Mouse (Mus musculus) cerebellum, postnatal 36 days (tissue): Measurements from ENCODE around the gene Srsf10.

Experiments
- DNase-seq, 2 experiments: peaks; one replicate each; pipeline ENCODE4 v3.0.0; 2021 to 2022; ENCODE audit warnings: mixed read lengths in 2 of 2

Gene Srsf10

DNA sequence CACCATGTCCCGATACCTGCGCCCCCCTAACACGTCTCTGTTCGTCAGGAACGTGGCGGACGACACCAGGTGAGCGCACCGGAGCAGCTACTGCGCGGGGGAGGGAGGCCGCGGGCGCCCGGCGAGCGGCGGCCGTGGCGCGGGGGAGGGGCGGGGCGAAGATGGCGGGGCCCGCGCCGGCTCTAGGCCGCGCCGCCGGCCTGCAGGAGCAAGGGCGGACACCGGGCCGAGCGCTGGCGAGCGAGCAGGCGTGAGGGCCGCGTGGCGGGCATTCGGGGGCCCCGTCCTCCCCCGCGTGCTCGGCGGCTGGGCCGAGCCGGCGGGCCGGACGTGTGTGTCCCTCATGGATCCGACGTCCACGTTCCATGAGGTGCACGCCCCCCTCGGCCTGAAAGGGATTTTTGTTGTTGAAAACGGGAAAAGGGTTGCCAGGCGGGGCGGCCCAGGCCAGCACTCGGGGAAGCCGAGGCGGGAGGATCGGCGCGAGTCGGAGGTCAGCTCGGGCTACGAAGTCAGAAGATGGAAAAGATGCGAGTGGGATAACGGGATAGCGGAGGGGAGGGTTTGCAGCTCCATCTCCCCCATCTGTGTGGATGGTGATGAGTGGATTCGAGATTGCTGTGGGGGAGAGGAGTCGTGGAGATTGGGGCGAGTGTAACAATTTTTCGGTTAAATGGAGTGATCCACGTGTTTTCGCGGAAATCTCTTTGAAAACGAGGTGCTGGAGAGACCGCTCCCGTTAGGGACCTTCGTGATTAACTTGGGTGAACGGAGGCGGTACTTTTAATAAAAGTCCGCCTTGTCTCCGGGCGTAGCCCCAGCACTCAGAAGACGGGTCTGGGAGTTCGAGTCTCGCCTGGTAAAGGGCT, 910 bp downstream of the Srsf10 start:
- peak; percentile 50 to 53 for DNase-seq

DNA sequence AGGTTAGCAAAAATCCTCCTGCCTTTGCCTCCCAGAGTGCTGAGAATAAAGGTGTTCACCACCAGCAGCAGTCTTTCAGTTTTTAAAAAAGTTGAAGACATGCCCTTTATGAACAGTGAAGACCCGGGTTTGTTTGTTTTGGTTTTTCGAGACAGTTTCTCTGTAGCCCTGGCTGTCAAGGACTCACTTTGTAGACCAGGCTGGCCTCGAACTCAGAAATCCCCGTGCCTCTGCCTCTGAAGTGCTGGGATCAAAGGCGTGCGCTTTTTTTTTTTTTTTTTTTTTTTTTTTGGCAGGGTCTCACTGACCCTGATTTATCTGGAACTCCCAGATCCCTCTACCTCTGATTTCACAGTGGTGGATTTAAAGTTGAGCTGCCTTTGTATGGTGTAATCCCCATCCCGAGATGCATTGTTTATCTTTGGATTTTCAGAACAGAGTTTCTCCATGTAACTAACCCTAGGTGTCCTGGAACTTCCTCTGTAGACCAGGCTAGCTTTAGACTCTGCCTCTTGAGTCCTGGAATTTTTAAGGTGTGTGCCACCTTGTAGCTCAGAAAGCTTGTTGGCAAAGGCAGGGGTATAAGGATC, 2.1 kb downstream of the Srsf10 start:
- DNase-seq: no peak

DNA sequence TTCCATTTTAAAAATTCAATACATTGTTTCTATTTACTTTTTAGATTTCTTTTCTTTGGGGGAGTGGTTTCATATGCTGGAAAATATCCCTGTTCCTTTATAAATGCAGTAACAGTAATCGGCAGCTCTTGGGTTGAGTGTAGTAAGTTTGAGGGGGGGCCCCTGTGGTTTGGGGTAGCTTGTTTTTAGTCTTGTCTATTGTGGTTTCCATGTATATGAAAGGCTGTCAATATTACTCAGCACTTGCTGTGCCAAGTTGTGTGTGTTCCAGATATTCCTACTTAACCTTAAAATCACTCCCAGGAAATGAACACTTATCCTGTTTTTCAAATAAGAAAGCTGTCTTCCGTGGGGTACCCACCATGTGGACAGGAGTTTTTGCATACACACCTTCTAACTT, 13.4 kb downstream of the Srsf10 start:
- no peak for DNase-seq

DNA sequence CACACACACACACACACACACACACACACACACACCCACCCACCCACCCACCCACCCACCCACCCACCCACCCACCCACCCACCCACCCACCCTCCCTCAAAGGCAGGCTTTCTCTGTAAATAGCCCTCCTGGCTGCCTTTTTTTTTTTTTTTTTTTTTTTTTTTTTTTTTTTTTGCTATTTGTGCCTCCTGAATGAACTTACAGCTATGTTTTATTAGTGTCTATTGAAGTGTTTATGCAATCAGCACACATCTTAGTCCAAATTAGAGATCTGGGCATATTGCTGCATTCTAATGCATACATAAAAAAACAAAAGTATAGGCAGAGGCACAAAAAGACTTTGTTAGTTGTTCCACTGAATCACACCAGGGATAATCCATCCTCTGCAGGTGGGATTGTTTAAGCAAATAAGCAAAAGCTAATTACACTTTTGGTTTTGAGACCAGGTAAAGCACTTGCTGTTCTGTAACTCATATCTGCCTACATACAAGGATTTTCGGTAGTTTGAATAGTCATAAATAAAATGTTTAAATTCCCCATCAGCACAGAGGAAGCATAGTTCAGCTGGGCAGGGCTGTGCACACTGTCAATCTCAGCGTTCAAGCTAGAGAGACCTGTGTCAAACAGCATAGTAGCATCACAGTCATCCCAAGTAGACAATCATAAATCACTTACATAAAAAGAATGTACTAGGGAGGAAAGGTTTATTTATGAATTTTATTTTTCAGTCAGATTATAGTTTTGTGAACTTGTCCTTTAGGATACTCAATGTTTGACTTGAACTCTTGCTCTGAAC, 14.9 kb downstream of the Srsf10 start:
- no peak for DNase-seq

DNA sequence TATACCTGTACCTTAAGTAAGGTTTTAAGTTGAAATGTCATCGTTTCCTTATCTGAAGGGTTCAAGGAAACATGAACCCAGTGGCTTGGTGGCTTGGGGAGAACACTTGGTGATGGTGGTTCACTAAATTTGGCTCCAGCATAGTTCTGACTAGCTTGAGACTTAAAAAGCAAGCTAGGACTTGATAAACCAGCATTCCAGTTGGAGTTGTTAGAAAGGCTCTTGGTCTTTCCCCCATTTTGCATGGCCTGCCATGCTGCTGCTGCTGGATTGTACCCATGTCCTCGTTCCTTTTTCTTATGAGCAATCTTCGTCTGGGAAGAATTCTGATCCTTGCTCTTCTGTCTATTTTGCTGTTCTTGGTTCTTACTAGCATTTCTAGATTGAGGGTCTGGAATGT, 16.5 kb downstream of the Srsf10 start:
- no peak for DNase-seq

DNA sequence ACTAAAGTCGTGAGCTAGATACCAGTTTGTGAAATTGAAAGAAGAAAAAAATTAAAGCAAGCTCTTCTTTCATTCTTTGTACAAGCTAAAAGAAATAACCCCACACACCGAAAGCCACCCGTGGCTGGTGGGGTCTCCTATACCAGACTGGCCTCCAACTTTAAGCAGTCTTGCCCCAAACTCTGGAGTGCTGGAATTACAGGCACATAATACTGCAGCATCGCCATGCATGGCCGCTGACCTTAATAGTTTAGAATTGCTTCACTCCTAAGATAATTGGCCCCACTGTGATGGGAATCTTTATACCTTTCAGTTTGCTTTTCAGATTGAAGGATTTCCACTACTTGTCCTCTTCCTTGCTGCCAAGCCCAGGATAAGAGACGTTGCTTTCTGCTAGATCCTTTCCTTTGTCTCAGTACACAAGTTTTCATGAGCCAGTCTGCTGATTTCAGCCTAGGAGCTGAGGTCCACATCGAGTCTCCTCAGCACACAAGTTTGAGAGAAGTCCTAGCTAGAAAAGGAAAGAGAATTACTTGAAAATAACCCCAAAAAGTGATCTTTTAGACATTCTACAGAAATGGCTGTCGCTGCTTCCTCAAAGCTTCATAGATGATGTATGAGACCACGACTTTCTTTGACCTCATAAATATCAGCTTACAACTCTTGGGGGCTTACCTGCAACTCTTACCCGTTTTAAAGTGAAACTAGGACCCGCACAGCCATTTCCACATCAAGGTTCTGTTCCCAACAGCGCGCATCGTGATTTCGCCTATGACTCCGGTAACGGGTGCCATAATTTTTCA, 17.2 kb downstream of the Srsf10 start:
- DNase-seq: peak in 1 of 2 experiments; percentile 14

DNA sequence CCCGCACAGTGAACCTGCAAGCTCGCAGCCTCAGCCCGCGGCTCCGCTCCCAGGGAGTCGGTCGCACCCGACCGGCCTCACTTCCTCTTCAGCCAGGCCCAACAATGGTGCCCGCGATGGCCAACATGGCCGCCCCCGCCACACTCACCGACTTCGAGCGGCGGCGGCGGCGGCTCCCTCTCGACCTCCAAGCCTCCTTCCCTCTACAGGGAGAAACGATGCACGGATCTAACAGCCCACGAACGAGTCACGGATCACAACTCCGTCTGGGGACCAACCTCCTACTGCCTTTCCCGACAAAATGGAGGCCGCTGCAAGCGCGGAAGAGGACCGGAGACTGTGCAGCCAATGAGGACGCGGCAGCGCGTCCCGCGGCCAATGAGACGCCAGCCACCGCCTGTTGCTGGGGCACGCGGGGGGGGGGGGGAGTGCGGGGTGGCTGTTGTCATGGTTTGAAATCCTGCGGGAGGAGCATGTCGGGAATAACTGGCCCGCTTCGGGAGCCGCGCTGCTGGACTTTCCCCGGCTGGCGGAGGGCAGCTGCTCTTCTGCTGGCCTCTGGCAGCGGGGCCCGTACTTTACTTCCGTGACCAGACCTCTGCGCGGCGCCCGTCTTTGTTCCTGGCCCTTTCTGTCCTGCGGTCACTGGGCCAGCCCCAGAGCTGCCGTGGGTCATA, 18.1 kb downstream of the Srsf10 start, which contains the start of gene Pnrc2:
Pnrc2 (minus strand) TSS at position 325 of the 677 bp plus-strand sequence.
- DNase-seq: peak; percentile 88 to 90

DNA sequence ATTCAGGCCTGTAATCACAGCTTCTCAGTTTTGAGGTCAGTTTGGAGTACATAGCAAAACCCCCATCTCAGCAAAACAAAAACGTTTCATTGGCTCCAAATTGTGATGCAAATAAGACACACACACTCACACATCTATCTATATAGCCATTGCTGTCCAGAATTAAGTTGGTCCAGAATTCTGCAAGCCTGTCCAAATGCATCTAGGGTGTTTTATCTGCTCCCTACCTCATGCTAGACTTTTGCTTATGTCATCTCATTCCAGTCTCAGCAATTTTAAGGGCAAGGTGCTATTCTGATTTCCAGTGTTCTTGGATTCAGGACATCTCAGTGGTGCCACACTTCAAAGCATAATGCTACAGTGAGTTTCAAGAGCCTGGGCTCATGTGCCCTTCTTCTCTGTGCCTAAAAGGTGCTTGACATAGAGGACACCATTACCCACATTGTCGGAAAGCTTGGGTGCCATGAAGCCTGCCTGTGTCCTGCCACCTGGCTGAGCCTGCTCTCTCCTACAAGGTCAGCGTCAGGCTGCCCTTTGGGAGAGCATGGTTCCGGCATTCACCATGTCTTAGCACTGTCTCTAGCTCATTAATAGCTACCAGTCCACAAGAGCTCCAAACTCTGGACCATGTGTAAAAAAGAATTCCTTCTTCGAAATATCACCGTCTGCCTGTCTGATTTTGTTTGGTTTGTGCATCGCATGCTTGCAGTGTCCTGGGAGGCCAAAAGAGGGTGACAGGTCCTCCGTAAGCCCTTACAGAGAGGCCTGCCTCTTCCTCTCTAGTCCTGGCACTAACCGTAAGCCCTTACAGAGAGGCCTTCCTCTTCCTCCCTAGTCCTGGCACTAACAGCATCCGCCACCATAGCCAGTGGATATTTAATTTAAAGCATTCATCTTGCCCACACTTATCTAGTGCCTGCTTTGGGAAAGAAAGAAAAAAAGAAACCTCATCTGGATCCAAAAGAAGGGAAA, 19.3 kb downstream of the Srsf10 start:
- no peak for DNase-seq

DNA sequence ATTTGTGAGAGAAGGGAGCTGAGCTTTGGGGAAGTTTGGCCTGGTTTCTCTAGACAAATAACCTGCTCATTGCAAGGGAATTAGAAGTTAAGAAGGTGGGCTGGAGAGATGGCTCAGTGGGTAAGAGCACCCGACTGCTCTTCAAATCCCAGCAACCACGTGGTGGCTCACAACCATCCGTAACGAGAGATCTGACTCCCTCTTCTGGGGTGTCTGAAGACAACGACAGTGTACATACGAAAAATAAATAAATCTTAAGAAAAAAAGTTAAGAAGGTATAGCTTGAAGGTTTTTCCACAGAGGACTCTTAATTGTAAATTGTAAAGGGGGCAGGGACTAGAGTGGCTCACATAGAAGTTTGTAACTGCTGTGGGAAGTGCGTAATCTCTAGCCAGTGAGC, 20.0 kb downstream of the Srsf10 start:
- DNase-seq: no peak

DNA sequence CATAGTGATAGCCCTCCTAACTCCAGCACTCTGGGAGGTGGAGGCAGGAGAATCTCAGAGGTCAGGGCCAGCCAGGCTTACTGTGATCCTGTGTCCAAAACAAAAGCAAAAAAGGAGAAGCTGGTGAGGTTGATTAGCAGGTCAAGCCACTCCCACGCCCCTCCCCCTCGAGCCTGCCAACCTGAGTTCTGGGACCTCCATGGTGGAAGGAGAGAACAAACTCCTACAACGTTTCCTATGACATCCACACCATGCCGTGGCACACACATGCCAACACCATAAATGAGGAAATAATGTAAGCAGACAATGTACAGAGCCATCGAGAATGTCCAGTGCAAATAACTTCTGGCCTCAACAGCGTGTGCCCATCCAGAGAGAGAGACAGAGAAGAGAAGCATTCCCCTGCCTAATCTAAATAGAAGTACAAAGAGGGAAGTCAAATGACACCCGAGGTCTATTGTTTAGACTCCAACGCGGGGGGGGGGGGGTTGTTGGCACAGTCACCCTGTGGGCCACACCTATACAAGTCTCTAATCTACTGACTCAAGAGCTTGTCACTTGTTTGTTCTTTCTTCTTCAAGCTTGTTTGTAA, 20.5 kb downstream of the Srsf10 start:
- peak in 1 of 2 experiments; percentile 10 for DNase-seq

DNA sequence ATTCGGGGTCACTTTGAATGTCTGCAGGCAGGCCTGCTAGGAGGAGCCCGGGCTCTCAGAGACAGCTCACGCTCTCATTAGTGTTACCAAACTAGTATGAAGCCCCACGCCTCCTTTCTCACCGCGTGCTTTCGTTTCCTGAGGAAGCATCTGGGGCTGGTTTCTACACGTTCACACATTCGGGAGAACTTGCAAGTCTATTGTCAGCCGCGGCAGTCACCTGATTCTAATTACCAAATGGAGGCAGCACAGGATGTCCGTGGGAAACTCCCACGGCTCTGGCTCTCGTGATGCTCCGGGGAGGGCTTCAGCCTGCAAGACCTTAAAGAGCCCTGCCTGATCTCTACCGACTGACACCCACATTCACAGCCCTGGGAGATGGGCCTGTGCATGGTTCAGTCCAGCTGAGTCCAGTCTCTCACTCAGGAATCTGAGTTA, 21.1 kb downstream of the Srsf10 start:
- peak; percentile 46 to 49 for DNase-seq

DNA sequence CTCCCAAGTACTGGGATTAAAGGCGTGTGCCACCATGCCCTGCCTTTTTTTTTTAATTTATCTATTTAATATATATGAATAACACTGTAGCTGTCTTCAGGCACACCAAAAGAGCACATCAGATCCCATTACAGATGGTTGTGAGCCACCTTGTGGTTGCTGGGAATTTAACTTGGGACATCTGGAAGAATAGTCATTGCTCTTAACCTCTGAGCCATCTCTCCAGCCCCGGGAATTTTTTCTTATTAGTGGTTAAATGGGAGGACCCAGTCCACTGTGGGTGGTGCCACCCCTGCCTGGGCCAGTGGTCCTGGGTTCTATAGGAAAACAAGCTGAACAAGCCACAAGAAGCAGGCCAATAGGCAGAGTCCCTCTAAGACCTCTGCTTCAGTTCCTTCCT, 22.2 kb downstream of the Srsf10 start:
- DNase-seq: no peak

DNA sequence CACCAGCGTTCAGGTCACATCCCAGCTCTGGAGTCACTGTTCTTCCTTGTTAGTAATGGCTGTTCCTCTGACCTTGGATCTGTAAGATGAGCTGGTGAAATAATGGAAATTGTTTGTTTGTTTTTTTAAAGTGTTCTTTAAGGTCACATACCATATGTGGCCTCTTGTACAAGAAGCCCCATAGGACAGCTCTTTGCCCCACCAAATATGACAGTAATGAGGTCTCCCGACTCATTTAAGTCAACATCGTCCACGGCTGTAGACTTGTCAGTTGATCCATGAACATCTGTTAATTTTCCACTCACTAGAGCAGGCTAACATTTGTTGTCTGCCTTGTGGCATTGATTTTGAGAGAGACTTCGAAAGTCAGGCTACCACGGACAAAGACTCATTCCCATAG, 23.5 kb downstream of the Srsf10 start:
- DNase-seq: no peak

DNA sequence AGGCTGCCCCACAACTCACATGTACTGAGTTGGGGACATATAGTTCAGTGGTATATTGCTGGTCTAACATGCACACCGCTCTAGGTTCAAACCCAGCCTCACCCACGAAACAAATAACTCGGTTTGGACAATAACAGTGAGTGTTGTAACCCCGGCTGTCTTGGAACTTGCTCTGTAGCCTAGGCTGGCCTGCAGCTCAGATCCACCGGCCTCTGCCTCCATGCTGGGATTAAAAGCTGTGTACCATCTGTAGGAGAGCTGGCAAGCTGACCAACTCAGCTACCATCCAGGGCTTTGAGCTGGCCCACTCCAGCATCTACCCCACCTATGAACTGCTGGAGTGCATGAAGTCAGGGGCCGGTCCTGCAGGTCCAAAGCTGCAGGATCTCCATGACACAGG, 24.5 kb downstream of the Srsf10 start:
- no peak for DNase-seq

DNA sequence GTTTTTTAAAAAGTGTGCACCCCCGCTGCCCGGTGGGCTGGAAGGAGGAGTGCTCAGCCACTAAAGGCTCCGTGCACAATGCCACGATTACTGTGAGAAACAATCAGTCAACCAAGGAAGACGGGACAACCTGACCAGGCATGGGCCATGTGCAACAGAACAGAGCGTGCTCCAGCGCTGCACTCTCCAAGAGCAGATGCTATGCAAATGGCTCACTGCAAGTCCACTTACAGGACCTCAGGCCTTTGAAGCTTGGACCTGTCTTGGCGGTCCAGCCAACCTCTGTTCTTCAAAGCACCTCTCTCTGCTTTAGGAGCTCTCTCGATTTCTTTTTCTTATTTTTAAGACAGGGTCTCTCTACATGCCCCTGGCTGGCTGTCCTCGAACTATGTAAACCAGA, 25.0 kb downstream of the Srsf10 start:
- DNase-seq: no peak

DNA sequence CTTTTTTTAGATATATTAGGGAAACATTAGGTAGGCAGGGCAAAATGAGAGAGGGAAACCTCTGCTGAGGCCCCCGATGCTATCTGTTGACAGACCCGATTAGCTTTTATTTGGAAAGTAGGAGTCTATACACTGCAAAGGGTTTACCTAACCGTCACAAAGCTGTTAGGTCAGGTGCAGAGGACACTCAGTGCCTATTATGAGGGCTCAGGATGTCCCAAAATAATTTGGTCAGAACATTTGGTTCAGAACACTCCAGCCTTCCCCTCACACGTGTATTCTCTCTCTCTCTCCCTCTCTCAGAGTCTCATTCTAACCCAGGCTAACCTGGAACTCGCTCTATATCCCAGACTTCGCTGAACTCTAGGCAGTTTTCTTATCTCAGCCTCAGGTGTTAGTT, 26.5 kb downstream of the Srsf10 start:
- no peak for DNase-seq

DNA sequence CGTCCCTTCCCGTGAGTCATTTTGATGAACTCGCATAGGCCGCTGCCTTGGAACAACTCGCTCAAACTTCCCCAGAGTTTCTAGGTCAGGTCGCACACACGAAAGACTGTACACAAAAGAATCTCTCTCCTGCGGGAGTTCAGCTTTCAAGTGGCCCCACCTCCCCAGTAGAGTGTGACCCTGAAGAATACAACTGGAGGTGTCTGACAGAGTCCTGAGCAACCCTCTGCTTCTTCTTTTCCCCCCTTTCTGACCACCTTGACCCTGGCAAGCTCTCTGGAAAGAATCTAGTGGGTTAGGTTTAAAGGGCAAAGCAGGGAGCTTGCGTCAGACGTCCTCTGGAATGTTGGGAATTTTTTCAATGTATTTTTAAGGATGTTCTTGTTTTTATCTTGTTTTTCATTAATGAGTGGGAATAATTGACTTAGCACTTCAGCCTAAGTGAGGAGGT, 27.9 kb downstream of the Srsf10 start:
- no peak for DNase-seq

DNA sequence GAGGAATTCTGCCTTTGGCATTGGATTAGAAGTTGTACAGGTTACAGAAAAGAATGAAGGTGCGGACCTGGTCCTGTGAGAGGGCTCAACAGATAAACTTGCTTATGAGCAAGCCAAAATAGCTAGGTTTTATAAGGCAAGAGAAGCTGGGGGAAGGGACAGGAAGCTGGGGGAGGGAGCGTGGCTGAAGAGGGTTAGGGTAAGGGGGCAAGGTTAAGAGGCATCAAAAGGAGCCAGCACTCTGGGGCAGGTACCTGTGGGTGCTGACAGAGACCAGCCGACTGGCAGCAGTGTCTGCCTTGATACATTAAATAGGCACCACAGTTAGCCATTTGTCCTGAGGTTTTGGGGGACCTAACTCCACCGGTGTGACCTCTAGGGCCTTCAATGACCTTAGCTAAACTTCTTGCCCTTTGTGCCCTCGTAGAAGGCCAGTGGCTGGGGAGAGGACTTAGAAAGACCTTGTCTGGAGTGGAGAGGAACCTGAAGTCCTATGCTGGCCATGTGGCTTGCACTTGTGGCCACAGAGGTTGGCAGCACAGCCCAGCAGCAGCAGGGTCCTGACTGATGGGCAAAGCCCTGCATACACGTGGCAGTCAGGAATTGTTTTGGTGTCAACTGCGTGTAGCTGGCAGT, 28.5 kb downstream of the Srsf10 start:
- DNase-seq: no peak

DNA sequence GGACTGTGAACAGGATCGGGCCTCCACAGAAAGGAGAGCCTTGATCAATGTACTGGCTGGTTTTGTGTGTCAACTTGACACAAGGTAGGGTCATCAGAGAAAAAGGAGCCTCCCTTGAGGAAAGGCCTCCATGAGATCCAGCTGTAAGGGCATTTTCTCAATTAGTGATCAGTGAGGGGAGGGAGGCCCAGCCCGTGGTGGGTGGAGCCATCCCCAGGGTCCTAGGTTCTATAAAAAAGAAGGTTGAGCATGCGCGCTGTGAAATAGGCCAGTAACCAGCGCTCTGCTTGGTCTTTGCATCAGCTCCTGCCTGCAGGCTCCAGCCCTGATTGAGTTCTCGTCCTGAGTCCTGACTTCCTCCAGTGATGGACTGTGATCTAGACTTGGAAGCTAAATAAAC, 29.0 kb downstream of the Srsf10 start:
- no peak for DNase-seq

DNA sequence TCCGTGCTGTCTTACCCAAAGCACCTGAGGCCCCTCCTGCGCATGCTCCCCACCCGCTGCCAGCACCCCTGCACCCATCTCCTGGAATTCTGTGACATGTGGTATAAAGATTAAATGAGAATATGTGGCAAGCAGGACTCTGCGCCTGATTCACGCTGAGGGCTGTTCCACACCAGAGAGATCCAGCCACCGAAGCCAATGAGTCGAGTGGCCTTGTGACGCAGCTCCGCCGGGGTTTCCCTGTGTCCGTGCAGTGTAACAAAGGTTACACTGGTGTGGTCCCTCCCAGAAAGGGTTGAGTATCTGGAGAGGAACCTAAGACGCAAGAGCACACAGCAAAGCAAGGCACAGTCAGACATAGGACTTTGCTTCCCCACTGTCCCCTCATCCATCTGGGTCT, 30.1 kb downstream of the Srsf10 start:
- DNase-seq: no peak
